Mouse (Mus musculus): ENCODE measurements at regions not wholly inside any gene's neighbourhood (a gene's known extent, or its start where the extent isn't known, plus 50 kb on each side); places are given as distances from the start of the nearest gene placed in this dataset.

GRCm38 (mm10) chr16:69051124-69051523 lies 812.4 kb downstream of the Speer2 start (continued):
- no peak for TF ChIP-seq CHD1 (IDR thresholded peaks at IDR 0.05; ENCODE audit: low read depth, low read length)
